Mouse (Mus musculus): ENCODE measurements at regions not wholly inside any gene's neighbourhood (a gene's known extent, or its start where the extent isn't known, plus 50 kb on each side); places are given as distances from the start of the nearest gene placed in this dataset.

DNA sequence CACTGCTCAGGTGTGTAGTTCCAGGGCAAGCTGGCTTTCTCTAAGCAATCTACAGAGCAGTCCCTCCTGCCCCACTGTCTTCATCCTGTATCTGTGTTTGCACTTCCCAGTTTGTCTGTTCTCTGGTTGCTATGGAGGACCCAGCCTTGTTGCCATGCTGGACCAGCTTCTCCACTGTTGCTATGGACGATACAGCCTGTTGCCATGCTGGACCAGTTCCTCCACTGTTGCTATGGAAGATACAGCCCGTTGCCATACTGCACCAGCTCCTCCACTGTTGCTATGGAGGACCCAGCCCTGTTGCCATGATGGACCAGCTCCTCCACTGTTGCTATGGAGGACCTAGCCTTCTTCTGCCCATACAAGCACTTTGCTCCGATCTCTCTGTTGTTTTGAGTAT is 88.8 kb upstream of the Six2 start:
- Histone ChIP-seq H3K27ac (ENCODE audit: low read depth, low read length) (no peak overlapping the region), H3K9ac (ENCODE audit: low read length) (no peak overlapping the region), H3K27me3 (ENCODE audit: control insufficient read depth, insufficient read depth, low read length) (no peaks in the 10 kb centered on the region), H3K36me3 (ENCODE audit: control insufficient read depth, insufficient read depth, low read length) (no peaks in the 10 kb centered on the region), H3K9me3 (ENCODE audit: control insufficient read depth, low read length) (no peaks in the 10 kb centered on the region), H3K4me3 (ENCODE audit: low read depth, low read length) (no peak overlapping the region), H3K4me2 (no peak overlapping the region), H3K4me1 (ENCODE audit: control insufficient read depth, insufficient read depth, low read length) (no peaks in the 10 kb centered on the region)
- WGBS, result 77% methylated on average over 3 of the region's 3 CpGs
- DNase-seq (ENCODE audit: low spot score, missing footprints) (peak; percentile 78), ATAC-seq (ENCODE audit: low FRiP score) (peak; percentile 57; the same call in 1 of the 2 replicates)

GRCm38 (mm10) chr17:85768341-85768740 is 80.3 kb upstream of the Six2 start:
- Histone ChIP-seq H3K27me3 (ENCODE audit: control insufficient read depth, insufficient read depth, low read length) (no peaks in the 10 kb centered on the region), H3K4me3 (ENCODE audit: low read depth, low read length) (no peak overlapping the region), H3K27ac (ENCODE audit: low read depth, low read length) (no peak overlapping the region), H3K4me1 (ENCODE audit: control insufficient read depth, insufficient read depth, low read length) (peaks cover 4% of the 10 kb centered on the region), H3K36me3 (ENCODE audit: control insufficient read depth, insufficient read depth, low read length) (no peaks in the 10 kb centered on the region), H3K9ac (ENCODE audit: low read length) (no peak overlapping the region), H3K9me3 (ENCODE audit: control insufficient read depth, low read length) (no peaks in the 10 kb centered on the region), H3K4me2 (no peak overlapping the region)
- ATAC-seq (ENCODE audit: low FRiP score) (no peak), DNase-seq (ENCODE audit: low spot score, missing footprints) (peak; percentile 72)
- 84% methylated on average over 10 of the region's 10 CpGs for WGBS

DNA sequence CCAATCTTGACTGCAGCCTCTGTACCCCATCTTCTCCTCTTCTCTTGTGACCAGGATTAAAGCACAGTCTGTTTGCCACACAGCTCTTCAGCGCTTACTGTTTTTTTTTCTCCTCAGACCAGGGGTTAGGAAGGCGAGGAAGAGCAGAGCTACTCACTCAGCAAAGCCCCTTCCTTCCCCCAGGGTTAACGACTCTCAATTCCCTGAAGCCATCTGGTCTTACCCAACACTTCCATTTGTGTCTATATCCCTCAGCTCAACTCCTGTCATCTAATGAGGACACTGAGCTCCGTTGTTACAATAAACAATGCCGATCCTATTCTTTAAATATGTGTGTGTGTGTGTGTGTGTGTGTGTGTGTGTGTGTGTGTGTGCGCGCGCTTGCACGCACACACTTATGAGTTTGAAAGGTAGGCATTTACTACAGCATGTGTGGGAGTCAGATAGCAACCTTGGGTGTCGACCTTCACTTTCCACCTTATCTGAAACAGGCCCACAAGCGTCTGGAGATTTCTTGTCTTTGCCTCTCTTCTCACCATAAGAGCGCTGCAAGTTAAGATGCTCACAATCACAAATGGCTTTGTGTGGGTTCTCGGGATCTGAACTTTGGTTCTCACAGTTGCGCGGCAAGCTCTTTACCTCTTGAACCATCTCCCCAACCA is 79.3 kb upstream of the Six2 start:
- no peak overlapping the region for H3K9ac ChIP-seq (ENCODE audit: low read length)
- H3K36me3 ChIP-seq (ENCODE audit: control insufficient read depth, insufficient read depth, low read length), result no peaks in the 10 kb centered on the region
- H3K27ac ChIP-seq (ENCODE audit: low read depth, low read length), result no peak overlapping the region
- H3K4me3 ChIP-seq (ENCODE audit: low read depth, low read length), result no peak overlapping the region
- H3K27me3 ChIP-seq (ENCODE audit: control insufficient read depth, insufficient read depth, low read length), result no peaks in the 10 kb centered on the region
- WGBS, result 81% methylated on average over 15 of the region's 15 CpGs
- H3K9me3 ChIP-seq (ENCODE audit: control insufficient read depth, low read length), result no peaks in the 10 kb centered on the region; the same call in 1 of the 2 replicates
- DNase-seq (ENCODE audit: low spot score, missing footprints) (peak; percentile 74), ATAC-seq (ENCODE audit: low FRiP score) (no peak)
- H3K4me2 ChIP-seq, result no peak overlapping the region
- peaks cover 4% of the 10 kb centered on the region for H3K4me1 ChIP-seq (ENCODE audit: control insufficient read depth, insufficient read depth, low read length)

DNA sequence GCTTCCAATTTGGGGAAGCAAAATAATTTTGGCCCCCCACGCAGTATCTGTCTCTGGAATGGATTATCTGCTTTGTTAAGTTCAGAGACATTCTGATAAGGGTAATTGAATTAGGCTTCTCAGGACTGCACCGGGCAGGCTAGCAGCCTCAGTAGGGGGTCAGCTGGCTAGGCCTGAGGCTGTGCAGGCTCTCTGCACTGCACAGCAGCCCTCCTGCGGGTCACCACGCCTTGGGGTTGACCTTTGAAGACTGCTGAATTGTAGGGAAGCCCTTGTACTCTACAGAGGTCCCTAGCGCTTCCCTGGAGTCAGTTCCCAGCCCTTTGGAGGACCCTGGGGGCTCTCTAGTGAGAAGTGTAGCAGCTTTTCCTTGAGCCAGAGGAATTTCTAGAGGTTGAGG is 78.5 kb upstream of the Six2 start:
- no peak for DNase-seq (ENCODE audit: low spot score, missing footprints)
- 4% methylated on average over 5 of the region's 5 CpGs for WGBS
- no peaks in the 10 kb centered on the region; the same call in 1 of the 2 replicates for H3K9me3 ChIP-seq (ENCODE audit: control insufficient read depth, low read length)
- H3K4me2 ChIP-seq, result no peak overlapping the region
- no peak overlapping the region for H3K27ac ChIP-seq (ENCODE audit: low read depth, low read length)
- H3K27me3 ChIP-seq (ENCODE audit: control insufficient read depth, insufficient read depth, low read length), result no peaks in the 10 kb centered on the region
- no peak for ATAC-seq (ENCODE audit: low FRiP score)
- H3K36me3 ChIP-seq (ENCODE audit: control insufficient read depth, insufficient read depth, low read length), result no peaks in the 10 kb centered on the region
- no peak overlapping the region for H3K9ac ChIP-seq (ENCODE audit: low read length)
- H3K4me1 ChIP-seq (ENCODE audit: control insufficient read depth, insufficient read depth, low read length), result peaks cover 4% of the 10 kb centered on the region
- no peak overlapping the region for H3K4me3 ChIP-seq (ENCODE audit: low read depth, low read length)

- Histone ChIP-seq H3K9me3 (ENCODE audit: control insufficient read depth, low read length) (no peaks in the 10 kb centered on the region; the same call in 1 of the 2 replicates), H3K4me2 (no peak overlapping the region), H3K9ac (ENCODE audit: low read length) (no peak overlapping the region), H3K4me1 (ENCODE audit: control insufficient read depth, insufficient read depth, low read length) (no peaks in the 10 kb centered on the region), H3K36me3 (ENCODE audit: control insufficient read depth, insufficient read depth, low read length) (no peaks in the 10 kb centered on the region), H3K27ac (ENCODE audit: low read depth, low read length) (no peak overlapping the region), H3K4me3 (ENCODE audit: low read depth, low read length) (no peak overlapping the region), H3K27me3 (ENCODE audit: control insufficient read depth, insufficient read depth, low read length) (no peaks in the 10 kb centered on the region)
- DNase-seq (ENCODE audit: low spot score, missing footprints) (no peak), ATAC-seq (ENCODE audit: low FRiP score) (no peak)
- WGBS, result 74% methylated on average over 9 of the region's 9 CpGs
These were observed 70.6 kb upstream of the Six2 start for GRCm38 (mm10) chr17:85758581-85759098.

DNA sequence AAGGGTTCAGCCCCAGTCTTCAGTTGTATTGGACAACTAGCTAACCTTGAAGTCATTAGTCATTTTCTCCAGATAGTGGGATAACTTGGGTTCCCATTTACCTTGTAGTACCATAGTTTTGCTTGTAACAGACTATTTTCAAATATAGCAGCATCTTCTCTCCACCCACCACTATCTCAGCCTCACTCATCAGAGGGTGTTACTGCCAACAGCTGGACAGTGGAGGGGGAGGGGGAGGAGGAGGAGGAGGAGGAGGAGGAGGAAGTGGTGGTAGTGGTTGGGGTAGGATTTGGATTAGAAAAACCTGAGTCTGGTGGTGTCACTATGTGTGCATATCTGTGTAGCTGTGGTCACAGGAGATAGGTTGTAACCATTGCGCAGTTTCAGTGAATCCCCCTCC is 69.6 kb upstream of the Six2 start:
- no peak for ATAC-seq (ENCODE audit: low FRiP score)
- Histone ChIP-seq H3K9me3 (ENCODE audit: control insufficient read depth, low read length) (no peaks in the 10 kb centered on the region; the same call in 1 of the 2 replicates), H3K9ac (ENCODE audit: low read length) (no peak overlapping the region), H3K4me2 (no peak overlapping the region), H3K27me3 (ENCODE audit: control insufficient read depth, insufficient read depth, low read length) (no peaks in the 10 kb centered on the region), H3K4me3 (ENCODE audit: low read depth, low read length) (no peak overlapping the region), H3K36me3 (ENCODE audit: control insufficient read depth, insufficient read depth, low read length) (no peaks in the 10 kb centered on the region), H3K27ac (ENCODE audit: low read depth, low read length) (no peak overlapping the region), H3K4me1 (ENCODE audit: control insufficient read depth, insufficient read depth, low read length) (no peaks in the 10 kb centered on the region)
- DNase-seq (ENCODE audit: low spot score, missing footprints), result no peak
- 94% methylated on average over 1 of the region's 1 CpGs for WGBS

GRCm38 (mm10) chr17:85755557-85755956 is 67.5 kb upstream of the Six2 start:
- ATAC-seq (ENCODE audit: low FRiP score), result no peak
- 81% methylated on average over 2 of the region's 2 CpGs for WGBS

GRCm38 (mm10) chr17:85748649-85749081 is 60.6 kb upstream of the Six2 start:
- no peaks in the 10 kb centered on the region for H3K27me3 ChIP-seq (ENCODE audit: control insufficient read depth, insufficient read depth, low read length)
- no peaks in the 10 kb centered on the region for H3K36me3 ChIP-seq (ENCODE audit: control insufficient read depth, insufficient read depth, low read length)
- H3K27ac ChIP-seq (ENCODE audit: low read depth, low read length), result no peak overlapping the region
- peak; percentile 93 for DNase-seq (ENCODE audit: low spot score, missing footprints)
- no peaks in the 10 kb centered on the region for H3K9me3 ChIP-seq (ENCODE audit: control insufficient read depth, low read length)
- peak overlapping the region; percentile 2; the same call in 1 of the 2 replicates for H3K9ac ChIP-seq (ENCODE audit: low read length)
- H3K4me2 ChIP-seq, result peak overlapping the region; percentile 20; the same call in 1 of the 2 replicates
- H3K4me1 ChIP-seq (ENCODE audit: control insufficient read depth, insufficient read depth, low read length), result peaks cover 8% of the 10 kb centered on the region
- H3K4me3 ChIP-seq (ENCODE audit: low read depth, low read length), result no peak overlapping the region
- ATAC-seq (ENCODE audit: low FRiP score), result peak; percentile 88
- WGBS, result 10% methylated on average over 10 of the region's 10 CpGs

More at GRCm38 (mm10) chr17:85755557-85755956, 67.5 kb upstream of the Six2 start:
- H3K36me3 ChIP-seq (ENCODE audit: control insufficient read depth, insufficient read depth, low read length), result no peaks in the 10 kb centered on the region
- no peaks in the 10 kb centered on the region for H3K4me1 ChIP-seq (ENCODE audit: control insufficient read depth, insufficient read depth, low read length)
- H3K27me3 ChIP-seq (ENCODE audit: control insufficient read depth, insufficient read depth, low read length), result no peaks in the 10 kb centered on the region
- no peak overlapping the region for H3K4me2 ChIP-seq
- H3K27ac ChIP-seq (ENCODE audit: low read depth, low read length), result no peak overlapping the region
- H3K4me3 ChIP-seq (ENCODE audit: low read depth, low read length), result no peak overlapping the region
- H3K9me3 ChIP-seq (ENCODE audit: control insufficient read depth, low read length), result no peaks in the 10 kb centered on the region
- no peak for DNase-seq (ENCODE audit: low spot score, missing footprints)
- no peak overlapping the region for H3K9ac ChIP-seq (ENCODE audit: low read length)

DNA sequence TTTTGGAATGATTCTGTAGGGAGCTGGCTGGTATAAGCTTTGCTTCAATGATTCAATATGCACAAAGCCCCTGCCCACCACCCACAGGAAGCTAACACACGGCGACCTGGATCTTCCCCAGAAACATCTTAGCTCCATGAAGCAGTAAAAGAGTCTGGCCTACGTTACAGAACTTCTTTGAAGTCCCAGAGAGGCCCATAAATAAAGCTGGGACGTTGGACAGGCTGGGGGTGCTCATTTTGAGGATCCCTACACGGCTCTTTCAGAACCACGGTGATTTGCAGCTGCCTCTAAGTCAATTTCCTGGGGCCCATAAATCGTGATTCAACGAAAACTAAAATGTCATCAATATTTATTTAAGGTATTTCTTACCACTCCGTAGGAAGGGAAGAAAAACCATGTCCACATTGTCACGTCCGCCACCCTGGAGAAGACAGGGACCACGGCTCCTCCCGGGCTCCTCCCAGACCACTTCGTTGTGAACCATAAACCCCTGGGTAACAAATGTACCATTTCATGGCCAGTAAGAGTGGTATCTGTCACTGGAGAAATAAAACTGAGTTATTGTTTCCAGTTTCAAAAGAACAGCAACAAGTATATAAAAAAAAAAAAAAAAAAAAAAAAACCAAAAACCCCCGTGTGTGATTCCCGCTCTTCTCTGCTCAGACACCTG is 60.0 kb upstream of the Six2 start:
- ATAC-seq (ENCODE audit: low FRiP score), result no peak

More for the DNA sequence above, 60.0 kb upstream of the Six2 start:
- Histone ChIP-seq H3K27me3 (ENCODE audit: control insufficient read depth, insufficient read depth, low read length) (no peaks in the 10 kb centered on the region), H3K9me3 (ENCODE audit: control insufficient read depth, low read length) (no peaks in the 10 kb centered on the region), H3K27ac (ENCODE audit: low read depth, low read length) (no peak overlapping the region), H3K4me2 (peak overlapping the region; percentile 20; the same call in 1 of the 2 replicates), H3K4me1 (ENCODE audit: control insufficient read depth, insufficient read depth, low read length) (peaks cover 8% of the 10 kb centered on the region), H3K36me3 (ENCODE audit: control insufficient read depth, insufficient read depth, low read length) (no peaks in the 10 kb centered on the region), H3K4me3 (ENCODE audit: low read depth, low read length) (no peak overlapping the region), H3K9ac (ENCODE audit: low read length) (no peak overlapping the region)
- 69% methylated on average over 16 of the region's 16 CpGs for WGBS
- peak; percentile 75 for DNase-seq (ENCODE audit: low spot score, missing footprints)

Data from midbrain, embryonic 11.5 days (tissue).